Mouse (Mus musculus) lung, adult 10 weeks (tissue): ENCODE measurements around the gene Cpeb1. TPM values are rescaled to one million over a fixed set of nuclear protein-coding genes. Genes with fewer than 3 reads are reported as not detected.

Experiments
- polyA plus RNA-seq: library from polyadenylated mRNA; stranded (reverse); fragments of 350-450 nt; fragmentation: Illumina TruSeq; extraction: RNeasy Lipid Tissue Mini Kit (QIAGEN cat#74804); gene quantifications from one replicate; pipeline ENCODE4 v1.2.3, GENCODE M21; 2014; ENCODE audit warnings: low read depth, low replicate concordance; ENCODE audit not compliant: insufficient read depth

The Cpeb1 gene
- 5.1 TPM for polyA plus RNA-seq

GRCm38 (mm10) chr7:81455155-81455651, at the start of gene Cpeb1:
Gene Cpeb1, minus strand, starts transcription at chr7:81455465.

DNA sequence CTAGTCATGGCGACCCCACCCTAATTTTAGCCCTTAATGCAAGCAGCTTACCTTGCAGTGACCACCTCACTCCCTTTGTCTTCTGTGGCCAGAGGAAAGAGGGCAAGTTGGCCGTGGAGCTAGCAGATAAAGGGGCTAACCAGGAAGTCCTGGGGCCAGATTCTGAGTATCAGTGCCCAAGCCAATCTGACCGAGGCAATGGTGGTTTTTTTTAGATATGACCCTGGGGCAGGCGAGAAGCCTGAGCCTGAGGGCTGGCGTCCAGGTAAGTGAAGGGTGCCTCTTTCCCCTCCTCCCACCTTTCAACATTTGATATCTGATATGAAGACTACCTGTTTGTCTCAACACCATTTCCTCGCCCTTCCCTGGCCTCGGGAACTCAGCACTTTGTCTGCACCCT, 42.9 kb upstream of the Cpeb1 start, which contains the start of gene BC048679:
BC048679 (minus strand) TSS at position 101 of the 400 bp plus-strand sequence.

DNA sequence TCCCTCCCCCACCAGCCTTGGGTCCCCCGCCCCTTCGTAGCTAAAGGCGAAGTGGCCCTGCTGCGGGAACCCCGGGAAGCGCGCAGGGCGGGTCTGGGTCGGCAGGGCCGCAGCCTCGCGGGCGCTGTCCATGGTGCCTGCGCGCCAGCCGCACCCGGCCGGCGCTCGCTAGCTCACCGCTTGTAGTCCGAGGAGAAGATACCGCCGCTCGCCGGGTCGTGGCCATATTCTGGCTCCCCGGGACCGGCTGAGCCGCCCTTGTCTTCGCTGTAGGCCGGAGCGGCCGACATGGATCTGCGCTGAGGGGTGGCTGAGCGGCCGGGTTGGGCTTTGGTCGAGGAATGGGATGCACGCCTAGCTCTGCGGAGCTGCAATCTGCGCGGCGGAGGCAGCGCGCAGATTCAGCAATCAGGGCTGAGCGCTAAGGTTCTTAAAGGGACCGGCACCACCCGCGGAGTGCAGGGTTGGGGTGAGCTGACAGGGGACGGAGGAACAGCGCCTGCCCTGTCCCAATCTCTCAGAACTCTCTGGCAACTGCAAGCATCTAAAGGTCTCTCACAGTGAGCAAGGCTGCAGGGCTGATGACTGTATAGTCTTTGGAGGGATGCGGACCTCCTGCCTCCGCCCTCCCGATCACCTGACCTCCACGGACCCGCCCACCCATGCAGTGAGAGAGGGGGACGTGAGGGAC, 38.2 kb upstream of the Cpeb1 start, which contains the start of gene Ap3b2:
Ap3b2 (minus strand) TSS at position 595 of the 691 bp plus-strand sequence.

DNA sequence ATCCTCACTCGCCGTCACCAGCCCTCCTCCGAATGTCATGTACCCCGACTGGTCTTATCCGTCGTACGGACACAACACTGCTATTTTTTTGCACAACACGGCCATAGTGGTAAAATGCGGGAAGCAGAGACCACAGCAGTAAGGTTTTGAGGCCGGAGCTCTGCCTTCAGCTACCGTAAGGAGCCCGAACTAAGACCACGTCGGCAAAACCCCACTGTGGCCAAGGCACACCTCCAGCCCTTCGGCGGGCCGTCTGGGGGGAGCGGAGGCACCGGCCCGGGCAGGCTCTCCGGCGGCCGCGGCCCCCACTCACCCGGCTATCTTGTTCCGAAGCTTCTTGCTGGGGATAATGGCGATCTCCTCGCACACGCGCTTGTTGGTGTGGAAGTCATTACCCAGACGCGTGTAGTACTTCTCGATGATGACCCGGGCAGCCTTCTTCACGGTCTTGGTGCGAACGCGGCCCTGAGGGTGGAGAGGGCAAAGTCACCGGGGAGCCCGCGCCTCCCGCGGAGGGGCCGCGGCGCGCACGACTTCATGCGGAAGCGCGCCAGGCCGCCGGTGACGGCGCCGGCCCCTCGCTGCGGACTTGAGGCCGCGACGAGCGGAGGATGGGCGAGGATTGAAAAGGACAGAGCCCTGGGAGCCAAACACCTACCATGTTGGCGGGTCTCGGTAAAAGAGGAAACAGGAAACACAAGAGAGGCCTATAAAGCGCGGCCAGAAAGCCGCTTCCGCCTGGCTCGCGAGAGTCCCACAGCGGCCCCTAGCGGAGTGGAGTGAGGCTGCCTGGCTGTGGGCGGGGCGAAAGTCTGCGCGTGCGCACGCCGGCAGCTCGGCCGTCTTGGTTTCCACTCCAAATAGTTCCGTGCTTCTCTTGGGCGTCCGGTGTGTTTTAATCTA, 110.5 kb downstream of the Cpeb1 start, which contains the start of gene Rps17:
Rps17 (minus strand) TSS at position 711 of the 903 bp plus-strand sequence.

Other genes with a start within 250 kb of the Cpeb1 start
- 7.7 TPM for gene Pde8a, start 241.9 kb downstream of the Cpeb1 start, polyA plus RNA-seq
- 2,099 TPM for gene Rps17, start 110.2 kb downstream of the Cpeb1 start, polyA plus RNA-seq
- gene Ap3b2, start 38.5 kb upstream of the Cpeb1 start, polyA plus RNA-seq: not detected
- not detected for gene BC048679, start 42.8 kb upstream of the Cpeb1 start, polyA plus RNA-seq
- gene Fsd2, start 111.5 kb upstream of the Cpeb1 start, polyA plus RNA-seq: 1.5 TPM
- gene Whamm, start 115.8 kb upstream of the Cpeb1 start, polyA plus RNA-seq: 9.9 TPM